Mouse (Mus musculus) intestine, postnatal 0 days (tissue): ENCODE data around the gene Zfp874a. TPM values are rescaled to one million over a fixed set of nuclear protein-coding genes. Genes with fewer than 3 reads are reported as not detected.
"Not testable (repeated sequence)": the region's sequence is repeated elsewhere in the genome, so short reads cannot be mapped to it uniquely, and the experiment has no call there.

Experiments
- ATAC-seq: fragments of 200-750 bp; cut with Nextera tagmentation; 2 replicates; pipeline ENCODE4 v1.8.0; 2017; ENCODE audit warnings: mild to moderate bottlenecking, moderate TSS enrichment, moderate library complexity
- H3K27ac ChIP-seq: fragments of 300-500 bp; sonication (generic); 2 replicates; pipeline ENCODE4 v1.5.1; 2014; ENCODE audit warnings: mild to moderate bottlenecking, low read depth, low read length, moderate library complexity
- H3K27me3 ChIP-seq: fragments of 300-500 bp; sonication (generic); replicated peaks from 2 replicates; pipeline ENCODE4 v1.6.1; 2014; ENCODE audit warnings: low read length, mixed read lengths; ENCODE audit not compliant: control insufficient read depth, insufficient read depth
- H3K36me3 ChIP-seq: fragments of 300-500 bp; sonication (generic); 2 replicates; pipeline ENCODE4 v1.6.1; 2014; ENCODE audit warnings: mild to moderate bottlenecking, moderate library complexity; ENCODE audit not compliant: control insufficient read depth, insufficient read depth
- H3K4me1 ChIP-seq: fragments of 300-500 bp; sonication (generic); replicated peaks from 2 replicates; pipeline ENCODE4 v1.6.1; 2014; ENCODE audit warnings: antibody characterized with exemption, low read length, mixed read lengths; ENCODE audit not compliant: control insufficient read depth, insufficient read depth
- H3K4me2 ChIP-seq: fragments of 300-500 bp; sonication (generic); replicated peaks from 2 replicates; pipeline ENCODE4 v1.6.1; 2014; ENCODE audit warnings: low read depth, mild to moderate bottlenecking, moderate library complexity
- H3K4me3 ChIP-seq: fragments of 300-500 bp; sonication (generic); 2 replicates; pipeline ENCODE4 v1.5.1; 2014; ENCODE audit warnings: low read depth, low read length
- H3K9ac ChIP-seq: fragments of 300-500 bp; sonication (generic); 2 replicates; pipeline ENCODE4 v1.6.1; 2014; ENCODE audit warnings: mild to moderate bottlenecking, low read depth, low read length
- H3K9me3 ChIP-seq: fragments of 300-500 bp; sonication (generic); 2 replicates; pipeline ENCODE4 v1.6.1; 2016; ENCODE audit warnings: mixed run types; ENCODE audit not compliant: control insufficient read depth
- CTCF ChIP-seq: sonication (generic); IDR thresholded peaks from 2 replicates; pipeline ENCODE4 v1.5.1; 2016; ENCODE audit warnings: low read depth, mild to moderate bottlenecking, control low read depth, antibody characterized with exemption, moderate library complexity
- WGBS: fragments of 180-500 bp; shearing (Covaris S2); extraction: QIAGEN DNeasy Blood & Tissue Kit; methylation state at CpG from one replicate; pipeline ENCODE4 v1.1.7; 2014; 5-methylcytosine and 5-hydroxymethylcytosine counted together
- polyA plus RNA-seq: library from polyadenylated mRNA; unstranded; fragments of >200 nt; fragmentation: Nextera tagmentation; extraction: Ambion mirVana; gene quantifications from 2 replicates; pipeline ENCODE4 v1.2.1, GENCODE M21; 2015

Gene Zfp874a
- polyA plus RNA-seq, 1 experiment from 2014 or later: 3.2 TPM

DNA sequence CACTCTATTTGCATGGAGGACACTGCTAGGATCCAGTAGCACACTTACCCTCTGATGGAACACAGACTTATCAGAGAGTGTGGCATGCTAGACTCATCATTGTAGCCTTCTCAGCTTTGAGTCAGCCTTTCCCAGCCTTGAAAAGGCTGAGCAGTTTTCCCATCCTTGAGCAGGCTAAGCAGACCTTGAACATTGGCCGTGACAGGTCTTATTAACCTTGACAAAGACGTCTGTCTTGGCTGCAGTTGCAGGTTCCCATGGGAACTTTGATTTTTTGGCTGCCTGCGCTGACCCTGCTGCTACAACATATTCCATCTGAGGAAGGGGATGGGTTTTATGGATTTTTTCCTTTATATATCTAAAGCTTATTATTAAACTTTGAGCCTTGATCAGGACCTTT lies 23.3 kb downstream of the Zfp874a start:
- WGBS: 79% methylated on average over 3 of the region's 3 CpGs
- Histone ChIP-seq H3K9me3 (no peaks in the 10 kb centered on the region), H3K27me3 (no peaks in the 10 kb centered on the region), H3K4me3 (no peak overlapping the region), H3K4me1 (no peaks in the 10 kb centered on the region), H3K9ac (no peak overlapping the region), H3K36me3 (no peaks in the 10 kb centered on the region), H3K27ac (no peak overlapping the region), H3K4me2 (no peak overlapping the region)
- no peak for ATAC-seq
- TF ChIP-seq CTCF: no peak

DNA sequence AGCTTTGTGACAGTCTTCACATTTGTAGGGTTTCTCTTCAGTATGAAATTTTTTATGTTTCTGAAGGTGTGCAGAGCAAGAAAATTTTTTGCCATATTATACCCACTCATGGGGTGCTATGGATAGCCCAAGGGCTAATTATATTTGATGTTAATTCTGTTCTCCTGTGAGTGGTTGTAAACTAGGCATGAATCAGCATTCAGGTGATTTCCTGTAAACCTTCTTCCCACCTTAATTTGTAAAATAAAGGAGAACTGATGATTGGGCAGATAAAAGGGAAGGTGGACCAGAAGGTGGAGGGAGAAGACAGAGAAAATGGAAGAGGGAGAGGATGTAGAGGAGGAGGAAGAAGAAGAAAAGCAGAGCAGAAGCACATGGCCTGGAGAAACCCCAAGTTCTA lies 25.7 kb downstream of the Zfp874a start:
- not testable (repeated sequence) for H3K27ac ChIP-seq, H3K27me3 ChIP-seq, ATAC-seq, H3K4me3 ChIP-seq, H3K4me2 ChIP-seq, H3K4me1 ChIP-seq, H3K36me3 ChIP-seq, H3K9me3 ChIP-seq, H3K9ac ChIP-seq

- ATAC-seq, H3K27ac ChIP-seq, H3K27me3 ChIP-seq, H3K9ac ChIP-seq, H3K4me3 ChIP-seq, H3K4me1 ChIP-seq, H3K4me2 ChIP-seq, H3K9me3 ChIP-seq, H3K36me3 ChIP-seq: not testable (repeated sequence)
- WGBS: 87% methylated on average over 2 of the region's 2 CpGs
Observed at GRCm38 (mm10) chr13:67422532-67422931, 28.9 kb downstream of the Zfp874a start.

GRCm38 (mm10) chr13:67421207-67421857 lies 30.1 kb downstream of the Zfp874a start, which contains the start of gene Zfp459:
Zfp459 (minus strand) TSS chr13:67421418.
- Histone ChIP-seq H3K36me3 (no peaks in the 10 kb centered on the region), H3K4me3 (peak within 1 kb of the TSS; percentile 67), H3K27me3 (no peaks in the 10 kb centered on the region), H3K9me3 (no peaks in the 10 kb centered on the region), H3K4me2 (peak within 1 kb of the TSS; percentile 80), H3K9ac (peak within 1 kb of the TSS; percentile 53), H3K27ac (peak within 1 kb of the TSS; percentile 6; the same call in 1 of the 2 replicates), H3K4me1 (no peaks in the 10 kb centered on the region)
- no peak for TF ChIP-seq CTCF
- whole genome bisulfite sequencing: 1% methylated on average over 22 of the region's 22 CpGs
- ATAC-seq: peak; percentile 89

DNA sequence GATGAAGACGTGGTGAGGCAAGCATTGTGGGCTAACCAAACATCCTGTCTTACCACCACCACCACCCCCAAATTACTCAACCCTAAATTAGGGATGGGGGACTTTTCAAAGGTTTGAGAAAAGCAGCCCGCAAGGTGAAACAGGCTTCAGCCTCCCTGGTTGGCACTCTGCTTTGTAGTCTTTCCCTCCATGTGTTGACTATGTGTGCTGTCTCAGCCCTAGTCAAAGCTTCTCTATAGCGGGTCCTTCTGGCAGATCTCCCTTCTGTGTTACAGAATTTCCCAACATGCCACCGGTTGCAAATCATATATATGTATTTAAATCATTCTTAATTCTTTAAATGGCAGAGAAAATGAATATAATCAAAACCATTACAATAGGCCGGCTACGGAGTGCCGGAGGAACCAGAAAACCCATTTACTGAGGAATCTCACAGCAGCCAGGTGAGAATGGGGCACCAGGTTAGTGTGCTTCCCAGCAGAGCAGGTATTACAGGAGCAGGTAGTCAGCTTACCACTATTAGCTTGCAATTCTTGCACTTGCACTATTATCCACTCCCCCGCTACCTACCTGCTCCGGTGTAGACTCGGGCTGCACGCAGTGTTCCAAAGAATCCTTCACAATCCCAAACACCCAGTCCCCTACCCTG lies 30.7 kb downstream of the Zfp874a start:
- Histone ChIP-seq H3K27me3 (no peaks in the 10 kb centered on the region), H3K4me3 (peak overlapping the region; percentile 67), H3K9ac (peak overlapping the region; percentile 53), H3K9me3 (no peaks in the 10 kb centered on the region), H3K4me2 (peak overlapping the region; percentile 80), H3K4me1 (no peaks in the 10 kb centered on the region), H3K27ac (peak overlapping the region; percentile 6; the same call in 1 of the 2 replicates), H3K36me3 (no peaks in the 10 kb centered on the region)
- TF ChIP-seq CTCF: no peak
- WGBS: 27% methylated on average over 11 of the region's 11 CpGs
- ATAC-seq: peak; percentile 67

GRCm38 (mm10) chr13:67416811-67417210 lies 34.6 kb downstream of the Zfp874a start:
- Histone ChIP-seq H3K4me3 (no peak overlapping the region), H3K27me3 (no peaks in the 10 kb centered on the region), H3K4me2 (no peak overlapping the region), H3K36me3 (no peaks in the 10 kb centered on the region), H3K9ac (no peak overlapping the region), H3K27ac (no peak overlapping the region), H3K4me1 (no peaks in the 10 kb centered on the region), H3K9me3 (no peaks in the 10 kb centered on the region)
- no peak for ATAC-seq
- 87% methylated on average over 3 of the region's 3 CpGs for WGBS
- TF ChIP-seq CTCF: peak; percentile 20; the same call in 1 of the 2 replicates
